Mouse (Mus musculus) ES-Bruce4 (cell line): Measurements from ENCODE around the gene Hip1r.

Experiments used
- CTCF ChIP-seq: IDR thresholded peaks from one replicate; pipeline ENCODE4 v1.8.1; 2011; ENCODE audit warnings: low read depth, low read length
- EP300 ChIP-seq: IDR thresholded peaks from 2 replicates; pipeline ENCODE4 v1.6.1; 2011; ENCODE audit warnings: low read depth, low read length; ENCODE audit not compliant: insufficient read depth
- POLR2A ChIP-seq: IDR thresholded peaks from one replicate; pipeline ENCODE4 v1.8.1; 2011; ENCODE audit warnings: low read length; ENCODE audit not compliant: insufficient read depth

DNA sequence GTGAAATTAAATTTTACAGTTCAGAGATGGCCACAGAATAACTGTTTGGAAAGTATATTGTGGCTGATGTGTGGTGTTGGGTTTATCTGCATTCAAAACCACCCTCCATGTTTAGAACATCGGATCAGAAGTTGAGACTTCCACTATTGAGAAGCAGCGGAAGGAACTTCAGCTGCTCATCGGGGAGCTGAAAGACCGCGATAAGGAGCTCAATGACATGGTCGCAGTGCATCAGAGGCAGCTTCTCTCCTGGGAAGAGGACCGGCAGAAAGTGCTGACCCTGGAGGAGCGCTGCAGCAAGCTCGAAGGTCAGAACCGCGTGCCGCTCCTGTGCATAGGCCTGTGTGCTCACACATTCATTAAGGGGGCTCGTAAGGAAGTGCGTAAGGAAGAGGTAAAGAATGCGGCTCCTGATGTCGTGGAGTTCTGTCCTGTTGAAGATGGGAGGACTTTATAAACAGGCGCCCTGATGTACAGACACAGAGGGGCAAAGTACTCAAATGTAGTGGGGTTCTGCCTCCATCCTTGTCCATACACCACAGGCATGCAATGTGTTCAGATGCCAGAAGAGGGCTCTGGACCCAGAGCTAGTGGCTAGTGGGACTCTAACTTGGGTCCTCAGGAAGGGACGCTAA is 39.4 kb upstream of the Hip1r start:
- TF ChIP-seq CTCF (peak; percentile 67), POLR2A (no peak), EP300 (no peak)
